Mouse (Mus musculus) frontal cortex, postnatal 10 days (tissue): ENCODE data around the gene Rassf6.

Experiments
- DNase-seq, 2 experiments: peaks; one replicate each; pipeline ENCODE4 v3.0.0; 2022; ENCODE audit warnings: low spot score in 2 of 2, mixed read lengths in 1 of 2

The Rassf6 gene

GRCm38 (mm10) chr5:90571216-90571615 is 69.2 kb downstream of the Rassf6 start:
- no peak for DNase-seq

GRCm38 (mm10) chr5:90568338-90568737 is 72.1 kb downstream of the Rassf6 start:
- DNase-seq = no peak

GRCm38 (mm10) chr5:90567788-90568187 is 72.7 kb downstream of the Rassf6 start:
- no peak for DNase-seq

GRCm38 (mm10) chr5:90565205-90565604 is 75.3 kb downstream of the Rassf6 start:
- DNase-seq = no peak

GRCm38 (mm10) chr5:90564161-90564560 is 76.3 kb downstream of the Rassf6 start:
- DNase-seq = no peak

- DNase-seq = no peak
These were observed 77.6 kb downstream of the Rassf6 start for GRCm38 (mm10) chr5:90562880-90563279.

GRCm38 (mm10) chr5:90561721-90562275 is 78.7 kb downstream of the Rassf6 start:
- DNase-seq = peak in 1 of 2 experiments; percentile 20

- no peak for DNase-seq
These were observed 79.7 kb downstream of the Rassf6 start, which contains the start of gene 5830473C10Rik for GRCm38 (mm10) chr5:90560743-90561142. 5830473C10Rik (plus strand) TSS chr5:90561107.

GRCm38 (mm10) chr5:90556052-90556451 is 84.4 kb downstream of the Rassf6 start:
- no peak for DNase-seq
